Mouse (Mus musculus): ENCODE results near the gene Calm4.

GRCm38 (mm10) chr13:3865648-3866354 lies 28.2 kb downstream of the Calm4 start:
- TF ChIP-seq CTCF (IDR thresholded peaks at IDR 0.05; ENCODE audit: control insufficient read depth, insufficient read depth, low read length) (no peak), POLR2A (IDR thresholded peaks at IDR 0.05; ENCODE audit: borderline replicate concordance, control insufficient read depth, low read depth, low read length) (no peak)
